In genomic region chr2:137257847-137258515, GRCm38 (mm10) we compare ENCODE assay signal across 24 mouse cellular contexts.
"Had no signal": no experiment of that assay in that cellular context is flagged by ENCODE, and none has a peak within 500 bp of the region (broad histone marks: within the 10 kb centered on the region; RNA-seq: fewer than 3 reads in every experiment).

No protein-coding gene starts in this region.

- H3K4me2 ChIP-seq: heart, embryonic 11.5 days; heart, embryonic 13.5 days; heart, embryonic 15.5 days; hindbrain, embryonic 13.5 days; hindbrain, embryonic 15.5 days; kidney, embryonic 15.5 days; limb, embryonic 12.5 days had no signal

- H3K27ac ChIP-seq: heart, adult 2 months; heart, embryonic 13.5 days; heart, embryonic 15.5 days; hindbrain, embryonic 13.5 days; hindbrain, embryonic 15.5 days; hindbrain, postnatal 0 days; kidney, embryonic 15.5 days; kidney, postnatal 0 days; limb, embryonic 10.5 days; limb, embryonic 12.5 days had no signal

- H3K4me3 ChIP-seq: heart, adult 2 months; heart, embryonic 13.5 days; heart, embryonic 15.5 days; hindbrain, embryonic 13.5 days; hindbrain, embryonic 15.5 days; kidney, embryonic 15.5 days; limb, embryonic 10.5 days; limb, embryonic 12.5 days had no signal

- H3K4me1 ChIP-seq: heart, embryonic 13.5 days; heart, embryonic 15.5 days; hindbrain, embryonic 13.5 days; hindbrain, embryonic 15.5 days; kidney, embryonic 15.5 days; limb, embryonic 10.5 days; limb, embryonic 12.5 days had no signal

- H3K27me3 ChIP-seq: heart, embryonic 13.5 days; heart, embryonic 15.5 days; hindbrain, embryonic 13.5 days; hindbrain, embryonic 15.5 days; kidney, embryonic 15.5 days; limb, embryonic 12.5 days had no signal

- H3K9me3 ChIP-seq: heart, embryonic 13.5 days; heart, embryonic 15.5 days; hindbrain, embryonic 13.5 days; hindbrain, embryonic 15.5 days; kidney, embryonic 15.5 days; limb, embryonic 10.5 days; limb, embryonic 12.5 days had no signal

- H3K9ac ChIP-seq: heart, embryonic 13.5 days; heart, embryonic 15.5 days; hindbrain, embryonic 13.5 days; hindbrain, embryonic 15.5 days; kidney, embryonic 15.5 days; limb, embryonic 12.5 days had no signal

- H3K36me3 ChIP-seq: heart, embryonic 13.5 days; heart, embryonic 15.5 days; hindbrain, embryonic 13.5 days; hindbrain, embryonic 15.5 days; kidney, embryonic 15.5 days; limb, embryonic 10.5 days; limb, embryonic 12.5 days had no signal

- DNase-seq: gastrocnemius, postnatal 14 days; gastrocnemius, postnatal 36 days; heart, adult 11 months; heart, adult 2 months; heart, postnatal 14 days; heart, postnatal 36 days; kidney, adult 11 months; kidney, adult 2 months; kidney, adult 9 months; kidney, postnatal 14 days; kidney, postnatal 36 days; layer of hippocampus, adult 9-11 months; layer of hippocampus, postnatal 36 days had no signal

- ATAC-seq: hindbrain, postnatal 0 days; intestine, embryonic 16.5 days had no signal
